In the genomic region with DNA sequence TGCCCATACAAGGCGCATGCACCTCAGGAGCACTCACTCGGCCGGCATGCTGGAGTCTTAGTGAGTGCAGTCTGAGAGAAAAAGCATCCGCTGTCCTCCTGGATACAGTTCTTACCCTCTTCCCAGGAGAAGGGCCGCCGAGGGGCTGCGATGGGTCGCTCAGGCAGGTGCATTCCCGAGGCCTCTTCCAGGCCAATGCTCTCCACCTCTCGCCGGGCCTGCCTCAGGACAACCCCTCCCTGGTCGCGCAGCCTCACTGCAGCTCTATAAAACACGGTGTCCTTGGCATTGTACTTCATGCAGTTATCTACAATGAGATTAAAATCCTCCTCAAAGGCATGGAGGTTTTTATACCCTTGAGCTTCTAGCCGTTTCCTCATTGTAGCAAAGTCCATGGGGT, we compare ENCODE assay signal across 20 mouse cellular contexts. TPM values are rescaled to one million over a fixed set of nuclear protein-coding genes. Genes with fewer than 3 reads are reported as not detected.
A peak's percentile ranks its signal among the peaks of the same experiment; 100 is the strongest.
DNase-seq lines count a peak whose midpoint lies in the region; ATAC-seq and TF ChIP-seq lines count a peak whose summit lies in the region.
"Had no signal": no experiment of that assay in that cellular context is flagged by ENCODE, and none has a peak within 500 bp of the region (broad histone marks: within the 10 kb centered on the region; RNA-seq: fewer than 3 reads in every experiment).

No protein-coding gene starts in this region.

- H3K4me1 ChIP-seq in intestine, embryonic 16.5 days (ENCODE audit: control insufficient read depth, insufficient read depth, low read length) = no peaks in the 10 kb centered on the region
- H3K4me1 ChIP-seq: embryonic facial prominence, embryonic 10.5 days; forebrain, embryonic 13.5 days; heart, embryonic 12.5 days; intestine, embryonic 15.5 days had no signal

- peaks cover 21% of the 10 kb centered on the region for H3K79me2 ChIP-seq in myocyte (ENCODE audit: control insufficient read depth, insufficient read depth)

- no peak overlapping the region for H3K27ac ChIP-seq in intestine, embryonic 16.5 days (ENCODE audit: low read length)
- H3K27ac ChIP-seq: embryonic facial prominence, embryonic 10.5 days; forebrain, embryonic 13.5 days; hindbrain, embryonic 10.5 days; hindbrain, embryonic 14.5 days; intestine, embryonic 15.5 days had no signal

- peak; percentile 3 for TF ChIP-seq POLR2A in myocyte (IDR thresholded peaks at IDR 0.05; ENCODE audit: insufficient read length, low read depth)

- H3K4me3 ChIP-seq in myocyte = no peak overlapping the region
- no peak overlapping the region for H3K4me3 ChIP-seq in intestine, embryonic 16.5 days (ENCODE audit: low read length)
- H3K4me3 ChIP-seq: embryonic facial prominence, embryonic 10.5 days; forebrain, embryonic 13.5 days; heart, embryonic 12.5 days; hindbrain, embryonic 10.5 days; intestine, embryonic 15.5 days had no signal

- peak; percentile 53 for DNase-seq in ovary, adult 18-20 months (ENCODE audit: low spot score)
- DNase-seq in ovary, postnatal 10 days (ENCODE audit: low spot score) = no peak
- peak; percentile 44 for DNase-seq in R1 (ENCODE audit: low read depth, low spot score)
- DNase-seq in adrenal gland, postnatal 10 days = peak; percentile 62
- DNase-seq in lung, postnatal 14 days = no peak
- DNase-seq: cerebellum, adult 18-20 months; cerebellum, adult 9-11 months; forebrain, postnatal 0 days; gastrocnemius, postnatal 25 days had no signal

- no peaks in the 10 kb centered on the region for H3K27me3 ChIP-seq in myocyte (ENCODE audit: control insufficient read depth, insufficient read depth, insufficient read length)
- H3K27me3 ChIP-seq in intestine, embryonic 16.5 days (replicated peaks; ENCODE audit: control insufficient read depth, insufficient read depth, low read length) = no peaks in the 10 kb centered on the region
- H3K27me3 ChIP-seq: forebrain, embryonic 13.5 days; heart, embryonic 12.5 days; intestine, embryonic 15.5 days had no signal

- no peak overlapping the region for H3K9ac ChIP-seq in intestine, embryonic 16.5 days (ENCODE audit: low read depth, low read length)
- H3K9ac ChIP-seq: forebrain, embryonic 13.5 days; forebrain, postnatal 0 days; heart, embryonic 12.5 days; hindbrain, embryonic 14.5 days; intestine, embryonic 15.5 days had no signal

- 87% methylated on average over 15 of the region's 15 CpGs for WGBS in intestine, embryonic 16.5 days

- no peak overlapping the region for H3ac ChIP-seq in myocyte (ENCODE audit: control insufficient read depth, insufficient read length)

- ATAC-seq in megakaryocyte-erythroid progenitor cell, adult 5-6 weeks (replicated peaks; ENCODE audit: low FRiP score, low TSS enrichment, poor library complexity, severe bottlenecking) = no peak
- ATAC-seq in intestine, embryonic 16.5 days = no peak
- ATAC-seq: activated CD4-positive, CD25-positive, alpha-beta regulatory T cell, adult 4 months; forebrain, embryonic 13.5 days; forebrain, postnatal 0 days; intestine, embryonic 15.5 days had no signal

- no peaks in the 10 kb centered on the region for H3K9me3 ChIP-seq in intestine, embryonic 16.5 days (ENCODE audit: control insufficient read depth, low read length)
- H3K9me3 ChIP-seq: embryonic facial prominence, embryonic 10.5 days; forebrain, embryonic 13.5 days; G1E; heart, embryonic 12.5 days; hindbrain, embryonic 10.5 days; intestine, embryonic 15.5 days had no signal

- no peak overlapping the region for H3K4me2 ChIP-seq in myocyte (ENCODE audit: low read depth)
- no peak overlapping the region for H3K4me2 ChIP-seq in intestine, embryonic 16.5 days (ENCODE audit: low read depth, low read length)
- H3K4me2 ChIP-seq: forebrain, embryonic 13.5 days; heart, embryonic 12.5 days; hindbrain, embryonic 14.5 days; intestine, embryonic 15.5 days had no signal

- H3K36me3 ChIP-seq in myocyte (ENCODE audit: control insufficient read depth, insufficient read depth) = peaks cover 89% of the 10 kb centered on the region
- peaks cover 51% of the 10 kb centered on the region for H3K36me3 ChIP-seq in intestine, embryonic 16.5 days (ENCODE audit: control insufficient read depth, insufficient read depth, low read length)

TF ChIP-seq in myocyte, 11 proteins besides CTCF, POLR2A, EP300 and RAD21:
- peak; percentile 10 for TF ChIP-seq POLR2AphosphoS2 (IDR thresholded peaks at IDR 0.05; ENCODE audit: insufficient read length, low read depth)
- no peak for TF ChIP-seq E2F4 (IDR thresholded peaks at IDR 0.05; ENCODE audit: insufficient read depth)
TF ChIP-seq in myocyte: peak in this region for 1.

RNA-seq across cellular contexts. Expression of gene Brd1, which starts 21.5 kb away (rescaled TPM):
- 10 to 100 TPM; 46.4 to 46.9 TPM for total RNA-seq in adrenal gland, postnatal 10 days (2021)
- 26.4 TPM for polyA plus RNA-seq in myocyte (2012; fragmentation: generic; extraction: Trizol)
- total RNA-seq in megakaryocyte-erythroid progenitor cell, adult 5-6 weeks (2014; fragmentation: Nextera tagmentation) = 32.7 and 46.8 TPM in 2 replicates
- total RNA-seq in megakaryocyte-erythroid progenitor cell, adult 5-6 weeks (2017) = 36.2 and 39.6 TPM in 2 replicates
- 13.4 and 14.1 TPM in 2 replicates for polyA plus RNA-seq in intestine, embryonic 16.5 days (2015; fragmentation: Nextera tagmentation; extraction: Ambion mirVana)

RNA-seq across cellular contexts. Expression of gene Zbed4, which starts 39.0 kb away (rescaled TPM):
- total RNA-seq in adrenal gland, postnatal 10 days (2021) = 10 to 100 TPM; 10.8 to 11.1 TPM
- polyA plus RNA-seq in myocyte (2012; fragmentation: generic; extraction: Trizol) = 9.5 TPM
- total RNA-seq in megakaryocyte-erythroid progenitor cell, adult 5-6 weeks (2014; fragmentation: Nextera tagmentation) = 39.2 and 48.2 TPM in 2 replicates
- 36.1 and 38.3 TPM in 2 replicates for total RNA-seq in megakaryocyte-erythroid progenitor cell, adult 5-6 weeks (2017)
- 11.9 and 12.4 TPM in 2 replicates for polyA plus RNA-seq in intestine, embryonic 16.5 days (2015; fragmentation: Nextera tagmentation; extraction: Ambion mirVana)

Comparison
In these comparisons a context has a peak if more than half of its experiments do, and no peak if none do; other contexts are left out.
1. DNase-seq: peak in ovary, adult 18-20 months (single experiment), R1 (single experiment) and adrenal gland, postnatal 10 days (single experiment); none in ovary, postnatal 10 days (single experiment) and lung, postnatal 14 days (single experiment).